Mouse (Mus musculus): ENCODE results near the gene Sox2.
A peak's percentile ranks its signal among the peaks of the same experiment; 100 is the strongest.

Gene Sox2

GRCm38 (mm10) chr3:34660542-34661290, 10.5 kb downstream of the Sox2 start:
- DNase-seq, result peak; percentile 80

GRCm38 (mm10) chr3:34661341-34662007, 11.3 kb downstream of the Sox2 start:
- DNase-seq, result peak; percentile 60

- no peak for DNase-seq
Measured at GRCm38 (mm10) chr3:34662008-34662711, 12.0 kb downstream of the Sox2 start.

- peak; percentile 79 for DNase-seq
Measured at GRCm38 (mm10) chr3:34662712-34663655, 12.8 kb downstream of the Sox2 start.

GRCm38 (mm10) chr3:34663701-34664635, 13.8 kb downstream of the Sox2 start:
- peak; percentile 78 for DNase-seq

- peak; percentile 75 for DNase-seq
Measured at GRCm38 (mm10) chr3:34664636-34665531, 14.7 kb downstream of the Sox2 start.

GRCm38 (mm10) chr3:34665751-34666665, 15.8 kb downstream of the Sox2 start:
- peak; percentile 59 for DNase-seq

- DNase-seq, result peak; percentile 19
Measured at GRCm38 (mm10) chr3:34667180-34667579, 17.0 kb downstream of the Sox2 start.

GRCm38 (mm10) chr3:34667881-34668817, 17.9 kb downstream of the Sox2 start:
- DNase-seq, result peak; percentile 70

- peak; percentile 30 for DNase-seq
Measured at GRCm38 (mm10) chr3:34671024-34671660, 20.9 kb downstream of the Sox2 start.

GRCm38 (mm10) chr3:34678840-34679239, 28.6 kb downstream of the Sox2 start:
- DNase-seq, result peak; percentile 7

GRCm38 (mm10) chr3:34679439-34679838, 29.2 kb downstream of the Sox2 start:
- no peak for DNase-seq

- peak; percentile 69 for DNase-seq
Measured at GRCm38 (mm10) chr3:34679921-34680320, 29.7 kb downstream of the Sox2 start.

- DNase-seq, result no peak
Measured at GRCm38 (mm10) chr3:34688072-34688471, 37.9 kb downstream of the Sox2 start.

GRCm38 (mm10) chr3:34691703-34692393, 41.6 kb downstream of the Sox2 start:
- no peak for DNase-seq

GRCm38 (mm10) chr3:34692394-34692745, 42.2 kb downstream of the Sox2 start:
- no peak for DNase-seq
